Mouse (Mus musculus) lung, postnatal 0 days (tissue): ENCODE results near the gene Prl7a2.

Source experiments
- CTCF ChIP-seq: IDR thresholded peaks from 2 replicates; pipeline ENCODE4 v1.5.1; 2016; ENCODE audit warnings: antibody characterized with exemption, mild to moderate bottlenecking
- EP300 ChIP-seq: IDR thresholded peaks from 2 replicates; pipeline ENCODE4 v1.6.1; 2016; ENCODE audit warnings: antibody characterized with exemption, mild to moderate bottlenecking, control low read depth

- TF ChIP-seq CTCF (no peak), EP300 (peak; percentile 39; the same call in 1 of the 2 replicates)
These were observed 7.1 kb downstream of the Prl7a2 start for GRCm38 (mm10) chr13:27660747-27661146.
